11 mouse cellular contexts compared by ENCODE assay signal in genomic region chr2:26663551-26663950, GRCm38 (mm10). TPM values are rescaled to one million over a fixed set of nuclear protein-coding genes. Genes with fewer than 3 reads are reported as not detected.
DNase-seq lines count a peak whose midpoint lies in the region; ATAC-seq and TF ChIP-seq lines count a peak whose summit lies in the region.
"Not testable (repeated sequence)": the region's sequence is repeated elsewhere in the genome, so short reads cannot be mapped to it uniquely, and the experiment has no call there.
"Had no signal": no experiment of that assay in that cellular context is flagged by ENCODE, and none has a peak within 500 bp of the region (broad histone marks: within the 10 kb centered on the region; RNA-seq: fewer than 3 reads in every experiment).

No protein-coding gene starts in this region.

- H3K27ac ChIP-seq in MEL (ENCODE audit: control insufficient read depth, low read depth, low read length); forebrain, embryonic 14.5 days (ENCODE audit: low read depth, low read length): not testable (repeated sequence)

- not testable (repeated sequence) for H3K9ac ChIP-seq in MEL (ENCODE audit: control insufficient read depth, low read depth, low read length, poor library complexity, severe bottlenecking); forebrain, embryonic 14.5 days (ENCODE audit: low read length)

- not testable (repeated sequence) for ATAC-seq in forebrain, embryonic 14.5 days
- ATAC-seq in hematopoietic stem cell, adult 5-6 weeks (replicated peaks in 1 of 2; ENCODE audit: insufficient read depth in 1 of 2, low FRiP score in 2 of 2, low TSS enrichment in 1 of 2, low read depth in 1 of 2, poor library complexity in 2 of 2, severe bottlenecking in 2 of 2): peak; percentile 75 to 77

- H3K9me3 ChIP-seq in MEL (replicated peaks; ENCODE audit: insufficient read depth, low read length); forebrain, embryonic 14.5 days (replicated peaks; ENCODE audit: control insufficient read depth, low read length): not testable (repeated sequence)

- WGBS in forebrain, embryonic 14.5 days: 79% methylated on average over 1 of the region's 1 CpGs

- H3K4me2 ChIP-seq in forebrain, embryonic 14.5 days (ENCODE audit: low read length): not testable (repeated sequence)

- H3K27me3 ChIP-seq in MEL (ENCODE audit: control insufficient read depth in 1 of 2, insufficient read depth in 2 of 2, low read length in 2 of 2); forebrain, embryonic 14.5 days (replicated peaks; ENCODE audit: control insufficient read depth, insufficient read depth, low read length): not testable (repeated sequence)

- peak; percentile 18 to 82 (median 54); a peak in 4 of 6 replicates for TF ChIP-seq CTCF in MEL (IDR thresholded peaks at IDR 0.05 in 2 of 3, conservative IDR thresholded peaks at IDR 0.05 in 1 of 3; ENCODE audit: control insufficient read depth in 1 of 3, insufficient read depth in 1 of 3, low read depth in 2 of 3, low read length in 3 of 3, poor library complexity in 1 of 3, severe bottlenecking in 1 of 3)
- peak; percentile 43; the same call in 1 of the 2 replicates for TF ChIP-seq CTCF in brain, embryonic 14.5 days (IDR thresholded peaks at IDR 0.05; ENCODE audit: borderline replicate concordance, extremely low read depth, insufficient read depth, insufficient read length)

- not testable (repeated sequence) for TF ChIP-seq EP300 in MEL (IDR thresholded peaks at IDR 0.05; ENCODE audit: low read depth in 1 of 2, low read length in 2 of 2)

- not testable (repeated sequence) for H3K36me3 ChIP-seq in MEL (ENCODE audit: control insufficient read depth in 1 of 2, insufficient read depth in 2 of 2, low read length in 2 of 2); forebrain, embryonic 14.5 days (ENCODE audit: control insufficient read depth, insufficient read depth, low read length)

- H3K79me2 ChIP-seq in MEL (ENCODE audit: control insufficient read depth, insufficient read depth, low read length, poor library complexity): not testable (repeated sequence)

- peak; percentile 56 for DNase-seq in MEL (ENCODE audit: low read depth, low spot score)
- DNase-seq in brain, embryonic 14.5 days (ENCODE audit: low read depth): not testable (repeated sequence)
- DNase-seq in forebrain, embryonic 14.5 days (ENCODE audit: low spot score): peak; percentile 35
- DNase-seq in layer of hippocampus, postnatal 10 days (ENCODE audit: low spot score in 2 of 2): peak; percentile 41 to 43
- DNase-seq in lung, postnatal 25 days (ENCODE audit: low spot score): peak; percentile 47
- DNase-seq in right cerebral cortex, adult 2 months (ENCODE audit: low spot score in 2 of 2): peak; percentile 27 to 40
- peak; percentile 67 for DNase-seq in urinary bladder, postnatal 14 days (ENCODE audit: low spot score)

- TF ChIP-seq RAD21 in MEL (IDR thresholded peaks at IDR 0.05; ENCODE audit: low read depth, low read length): peak; percentile 34

- TF ChIP-seq POLR2A in MEL (IDR thresholded peaks at IDR 0.05; ENCODE audit: control insufficient read depth in 1 of 2, insufficient read depth in 1 of 2, low read depth in 1 of 2, low read length in 2 of 2, poor library complexity in 1 of 2); brain, embryonic 14.5 days (IDR thresholded peaks at IDR 0.05; ENCODE audit: borderline replicate concordance, extremely low read depth, insufficient read depth, insufficient read length, poor library complexity, severe bottlenecking): not testable (repeated sequence)

- not testable (repeated sequence) for H3K4me1 ChIP-seq in MEL (ENCODE audit: control insufficient read depth in 1 of 2, insufficient read depth in 2 of 2, low read length in 2 of 2); forebrain, embryonic 14.5 days (ENCODE audit: control insufficient read depth, insufficient read depth, low read length)

- not testable (repeated sequence) for H3K4me3 ChIP-seq in MEL (ENCODE audit: control insufficient read depth in 1 of 2, insufficient read depth in 1 of 2, low read depth in 2 of 2, low read length in 2 of 2); forebrain, embryonic 14.5 days (ENCODE audit: low read depth, low read length)

TF ChIP-seq in MEL, 35 proteins besides CTCF, POLR2A, EP300 and RAD21:
- peak; percentile 58 for TF ChIP-seq SMC3 (IDR thresholded peaks at IDR 0.05; ENCODE audit: low read depth, low read length)

RNA-seq across cellular contexts. Expression of gene Lcn4, which starts 7.5 kb away (rescaled TPM):
- total RNA-seq in MEL (2012; rRNA removed): not detected in 2 replicates
- polyA plus RNA-seq in MEL (2012; ENCODE audit: insufficient read depth in 1 of 2, insufficient read length in 2 of 2, low read depth in 1 of 2, low replicate concordance in 2 of 2, missing spikeins in 1 of 2): not detected
- polyA plus RNA-seq in brain, embryonic 14.5 days (2012; rRNA removed): not detected in 2 replicates
- polyA plus RNA-seq in forebrain, embryonic 14.5 days (2014; fragmentation: Nextera tagmentation; extraction: Ambion mirVana): not detected in 2 replicates
- total RNA-seq in hematopoietic stem cell, adult 5-6 weeks (2017): not detected in 2 replicates
- total RNA-seq in layer of hippocampus, postnatal 10 days (2021): not detected
- total RNA-seq: layer of hippocampus, postnatal 25 days had no signal
- polyA plus RNA-seq: heart, embryonic 16.5 days; midbrain, embryonic 12.5 days had no signal

RNA-seq across cellular contexts. Expression of gene Fam69b, which starts 35.3 kb away (rescaled TPM):
- 0.33 and 0.42 TPM in 2 replicates for total RNA-seq in MEL (2012; rRNA removed)
- under 1 TPM in 1 of 2 experiments, not detected in 1; 0.67 TPM for polyA plus RNA-seq in MEL (2012; ENCODE audit: insufficient read depth in 1 of 2, insufficient read length in 2 of 2, low read depth in 1 of 2, low replicate concordance in 2 of 2, missing spikeins in 1 of 2)
- polyA plus RNA-seq in brain, embryonic 14.5 days (2012; rRNA removed): 119 and 133 TPM in 2 replicates
- polyA plus RNA-seq in forebrain, embryonic 14.5 days (2014; fragmentation: Nextera tagmentation; extraction: Ambion mirVana): 97.4 and 101 TPM in 2 replicates
- total RNA-seq in hematopoietic stem cell, adult 5-6 weeks (2017): 28.3 and 57.6 TPM in 2 replicates
- total RNA-seq in layer of hippocampus, postnatal 10 days (2021): 10 to 100 TPM; 75.0 to 82.7 TPM

RNA-seq across cellular contexts. Expression of gene Agpat2, which starts 59.3 kb away (rescaled TPM):
- total RNA-seq in MEL (2012; rRNA removed): 21.0 and 22.3 TPM in 2 replicates
- 10 to 100 TPM in 1 of 2 experiments, not detected in 1; 42.4 TPM for polyA plus RNA-seq in MEL (2012; ENCODE audit: insufficient read depth in 1 of 2, insufficient read length in 2 of 2, low read depth in 1 of 2, low replicate concordance in 2 of 2, missing spikeins in 1 of 2)
- polyA plus RNA-seq in brain, embryonic 14.5 days (2012; rRNA removed): 5.5 and 6.1 TPM in 2 replicates
- polyA plus RNA-seq in forebrain, embryonic 14.5 days (2014; fragmentation: Nextera tagmentation; extraction: Ambion mirVana): 4.0 TPM in 2 replicates
- total RNA-seq in hematopoietic stem cell, adult 5-6 weeks (2017): 49.6 and 81.5 TPM in 2 replicates
- total RNA-seq in layer of hippocampus, postnatal 10 days (2021): 1 to 10 TPM; 2.1 to 2.5 TPM

Comparison
In these comparisons a context has a peak if more than half of its experiments do, and no peak if none do; other contexts are left out.
1. RNA of gene Fam69b, which starts 35.3 kb away (total RNA-seq): 75.0 to 82.7 TPM in layer of hippocampus, postnatal 10 days and 28.3 to 57.6 TPM in hematopoietic stem cell, adult 5-6 weeks; 0.33 to 0.42 TPM in MEL; every median in the first group is over 10 times any median in the second.